Mouse (Mus musculus) MEL (cell line): ENCODE results near the gene Il4i1. TPM values are rescaled to one million over a fixed set of nuclear protein-coding genes. Genes with fewer than 3 reads are reported as not detected.

Experiments
- DNase-seq: peaks from one replicate; pipeline ENCODE4 v3.0.0; 2011; ENCODE audit warnings: low read depth, low spot score
- H3K27ac ChIP-seq: 2 replicates; pipeline ENCODE4 v1.5.1; 2012; ENCODE audit warnings: low read depth, mild to moderate bottlenecking, control low read depth, low read length, moderate library complexity; ENCODE audit not compliant: control insufficient read depth
- H3K27me3 ChIP-seq, 2 experiments: fragments of 150-350 bp in 1 of 2; sonication (generic) in 1 of 2; 2 replicates each; pipeline ENCODE4 v1.6.1; 2012; ENCODE audit warnings: low read length in 2 of 2, mild to moderate bottlenecking in 2 of 2, improper control_type of control experiment in 1 of 2, moderate library complexity in 1 of 2; ENCODE audit not compliant: insufficient read depth in 2 of 2, control insufficient read depth in 1 of 2
- H3K36me3 ChIP-seq, 2 experiments: 2 replicates each; pipeline ENCODE4 v1.6.1; 2012 to 2014; ENCODE audit warnings: low read length in 2 of 2, improper control_type of control experiment in 1 of 2, inconsistent platforms in 1 of 2, mild to moderate bottlenecking in 1 of 2; ENCODE audit not compliant: insufficient read depth in 2 of 2, control insufficient read depth in 1 of 2
- H3K4me1 ChIP-seq, 2 experiments: fragments of 150-350 bp in 1 of 2; sonication (generic) in 1 of 2; 2 replicates each; pipeline ENCODE4 v1.6.1; 2012; ENCODE audit warnings: low read length in 2 of 2, improper control_type of control experiment in 1 of 2, mild to moderate bottlenecking in 1 of 2; ENCODE audit not compliant: insufficient read depth in 2 of 2, control insufficient read depth in 1 of 2
- H3K4me3 ChIP-seq, 2 experiments: fragments of 150-350 bp in 1 of 2; sonication (generic) in 1 of 2; 2 replicates each; pipeline ENCODE4 v1.5.1; 2012; ENCODE audit warnings: low read depth in 2 of 2, low read length in 2 of 2, mild to moderate bottlenecking in 2 of 2, moderate library complexity in 2 of 2, control low read depth in 1 of 2, improper control_type of control experiment in 1 of 2; ENCODE audit not compliant: control insufficient read depth in 1 of 2, insufficient read depth in 1 of 2
- H3K79me2 ChIP-seq: 2 replicates; pipeline ENCODE4 v1.6.1; 2012; ENCODE audit warnings: mild to moderate bottlenecking, low read length, moderate library complexity; ENCODE audit not compliant: control insufficient read depth, poor library complexity, insufficient read depth
- H3K9ac ChIP-seq: 2 replicates; pipeline ENCODE4 v1.6.1; 2012; ENCODE audit warnings: low read depth, mild to moderate bottlenecking, control low read depth, low read length, moderate library complexity; ENCODE audit not compliant: control insufficient read depth, poor library complexity, severe bottlenecking
- H3K9me3 ChIP-seq: fragments of 150-350 bp; sonication (generic); replicated peaks from 2 replicates; pipeline ENCODE4 v1.6.1; 2012; ENCODE audit warnings: mild to moderate bottlenecking, low read length, improper control_type of control experiment, moderate library complexity; ENCODE audit not compliant: insufficient read depth
- BHLHE40 ChIP-seq: IDR thresholded peaks from 2 replicates; pipeline ENCODE4 v1.6.1; 2012; ENCODE audit warnings: low read depth, mild to moderate bottlenecking, inconsistent platforms, low read length, improper control_type of control experiment, borderline replicate concordance
- CHD1 ChIP-seq: IDR thresholded peaks from 2 replicates; pipeline ENCODE4 v1.6.1; 2012; ENCODE audit warnings: low read depth, mild to moderate bottlenecking, inconsistent platforms, low read length, improper control_type of control experiment
- CTCF ChIP-seq, 3 experiments: IDR thresholded peaks in 2 of 3; conservative IDR thresholded peaks in 1 of 3; 2 replicates each; pipeline ENCODE4 v1.5.1; 2011 to 2012; ENCODE audit warnings: low read length in 3 of 3, low read depth in 2 of 3, mild to moderate bottlenecking in 2 of 3, improper control_type of control experiment in 1 of 3, inconsistent platforms in 1 of 3, mixed read lengths in 1 of 3, moderate library complexity in 1 of 3; ENCODE audit not compliant: control insufficient read depth in 1 of 3, insufficient read depth in 1 of 3, poor library complexity in 1 of 3, severe bottlenecking in 1 of 3
- ELF1 ChIP-seq: IDR thresholded peaks from 2 replicates; pipeline ENCODE4 v1.6.1; 2014; ENCODE audit warnings: low read depth, mild to moderate bottlenecking, inconsistent platforms, low read length, improper control_type of control experiment, moderate library complexity
- EP300 ChIP-seq, 2 experiments: IDR thresholded peaks; 2 replicates each; pipeline ENCODE4 v1.6.1; 2011; ENCODE audit warnings: improper control_type of control experiment in 2 of 2, low read length in 2 of 2, low read depth in 1 of 2, mild to moderate bottlenecking in 1 of 2
- ETS1 ChIP-seq: IDR thresholded peaks from 2 replicates; pipeline ENCODE4 v1.6.1; 2012; ENCODE audit warnings: low read depth, mild to moderate bottlenecking, inconsistent platforms, low read length, improper control_type of control experiment, moderate library complexity
- GATA1 ChIP-seq: IDR thresholded peaks from 2 replicates; pipeline ENCODE4 v1.6.1; 2011; ENCODE audit warnings: low read depth, low read length, improper control_type of control experiment
- KAT2A ChIP-seq: conservative IDR thresholded peaks from 2 replicates; pipeline ENCODE4 v1.6.1; 2012; ENCODE audit warnings: low read depth, low read length, improper control_type of control experiment, inconsistent platforms
- MAFK ChIP-seq: IDR thresholded peaks from 2 replicates; pipeline ENCODE4 v1.6.1; 2011; ENCODE audit warnings: low read depth, mild to moderate bottlenecking, low read length, improper control_type of control experiment, borderline replicate concordance
- MAZ ChIP-seq: IDR thresholded peaks from 2 replicates; pipeline ENCODE4 v1.6.1; 2012; ENCODE audit warnings: low read depth, mild to moderate bottlenecking, inconsistent platforms, low read length, improper control_type of control experiment
- MXI1 ChIP-seq: IDR thresholded peaks from 2 replicates; pipeline ENCODE4 v1.6.1; 2011; ENCODE audit warnings: mild to moderate bottlenecking, low read depth, low read length, improper control_type of control experiment
- MYC ChIP-seq: IDR thresholded peaks from 2 replicates; pipeline ENCODE4 v1.6.1; 2011; ENCODE audit warnings: low read depth, mild to moderate bottlenecking, low read length, improper control_type of control experiment, moderate library complexity
- POLR2AphosphoS2 ChIP-seq: IDR thresholded peaks from 2 replicates; pipeline ENCODE4 v1.6.1; 2011; ENCODE audit warnings: low read length, improper control_type of control experiment
- POLR2AphosphoS5 ChIP-seq: IDR thresholded peaks from 2 replicates; pipeline ENCODE4 v1.6.1; 2012; ENCODE audit warnings: low read depth, borderline replicate concordance, mild to moderate bottlenecking, inconsistent platforms, low read length, moderate library complexity, mixed read lengths
- RAD21 ChIP-seq: IDR thresholded peaks from 2 replicates; pipeline ENCODE4 v1.6.1; 2011; ENCODE audit warnings: mild to moderate bottlenecking, low read depth, low read length, improper control_type of control experiment
- RCOR1 ChIP-seq: IDR thresholded peaks from 2 replicates; pipeline ENCODE4 v1.6.1; 2012; ENCODE audit warnings: low read depth, mild to moderate bottlenecking, inconsistent platforms, low read length, improper control_type of control experiment
- SIN3A ChIP-seq: IDR thresholded peaks from 2 replicates; pipeline ENCODE4 v1.6.1; 2012; ENCODE audit warnings: low read length, improper control_type of control experiment, inconsistent platforms
- SMC3 ChIP-seq: IDR thresholded peaks from 2 replicates; pipeline ENCODE4 v1.6.1; 2011; ENCODE audit warnings: low read depth, low read length, improper control_type of control experiment
- TCF12 ChIP-seq: IDR thresholded peaks from 2 replicates; pipeline ENCODE4 v1.6.1; 2014; ENCODE audit warnings: low read depth, mild to moderate bottlenecking, inconsistent platforms, low read length, improper control_type of control experiment, moderate library complexity
- UBTF ChIP-seq: IDR thresholded peaks from 2 replicates; pipeline ENCODE4 v1.6.1; 2012; ENCODE audit warnings: low read depth, mild to moderate bottlenecking, inconsistent platforms, low read length, improper control_type of control experiment, moderate library complexity, borderline replicate concordance; ENCODE audit not compliant: insufficient read depth
- USF1 ChIP-seq: IDR thresholded peaks from 2 replicates; pipeline ENCODE4 v1.6.1; 2014; ENCODE audit warnings: low read depth, mild to moderate bottlenecking, inconsistent platforms, low read length, improper control_type of control experiment, moderate library complexity
- ZC3H11A ChIP-seq: IDR thresholded peaks from 2 replicates; pipeline ENCODE4 v1.6.1; 2012; ENCODE audit warnings: low read depth, mild to moderate bottlenecking, inconsistent platforms, low read length, improper control_type of control experiment
- ZKSCAN1 ChIP-seq: IDR thresholded peaks from 2 replicates; pipeline ENCODE4 v1.6.1; 2012; ENCODE audit warnings: low read depth, mild to moderate bottlenecking, inconsistent platforms, low read length, improper control_type of control experiment, moderate library complexity
- polyA plus RNA-seq, 2 experiments: library from polyadenylated mRNA; stranded (reverse) in 1 of 2; unstranded in 1 of 2; fragments of >175 nt in 1 of 2; fragments of >200 nt in 1 of 2; gene quantifications; 2 replicates each; pipeline versions ENCODE4 v1.2.1 to v1.2.4; 2012; ENCODE audit warnings: low replicate concordance in 2 of 2, low read depth in 1 of 2; ENCODE audit not compliant: insufficient read length in 2 of 2, insufficient read depth in 1 of 2, missing spikeins in 1 of 2
- total RNA-seq: library from RNA; depleted of rRNA; stranded (reverse); fragments of 300-350 nt; gene quantifications from 2 replicates; pipeline ENCODE4 v1.2.3, GENCODE M21; 2012

Gene Il4i1
- total and polyA plus RNA-seq, 3 experiments: 0.54 to 0.73 TPM; not detected in 1

GRCm38 (mm10) chr7:44859896-44860295 lies 43.7 kb downstream of the Il4i1 start:
- Histone ChIP-seq H3K36me3 (peaks cover 0 to 15% of the 10 kb centered on the region in 2 experiments; a peak in 3 of 4 replicates), H3K4me1 (peaks cover 5 to 20% of the 10 kb centered on the region in 2 experiments), H3K27me3 (no peaks in the 10 kb centered on the region), H3K4me3 (no peak overlapping the region), H3K9ac (no peak overlapping the region), H3K27ac (no peak overlapping the region), H3K79me2 (peaks cover 6% of the 10 kb centered on the region), H3K9me3 (no peaks in the 10 kb centered on the region)
- TF ChIP-seq MAFK (no peak), ZKSCAN1 (no peak), SIN3A (no peak), ETS1 (no peak), GATA1 (no peak), TCF12 (no peak), EP300 (IDR thresholded peaks at IDR 0.05; ENCODE audit: low read depth in 1 of 2, low read length in 2 of 2) (no peak), ELF1 (no peak), USF1 (no peak), KAT2A (no peak), MYC (no peak), RCOR1 (no peak), MXI1 (no peak), POLR2AphosphoS5 (no peak), POLR2AphosphoS2 (no peak), MAZ (no peak), CHD1 (no peak), BHLHE40 (no peak), UBTF (no peak), CTCF (IDR thresholded peaks at IDR 0.05 in 2 of 3, conservative IDR thresholded peaks at IDR 0.05 in 1 of 3; ENCODE audit: control insufficient read depth in 1 of 3, insufficient read depth in 1 of 3, low read depth in 2 of 3, low read length in 3 of 3, poor library complexity in 1 of 3, severe bottlenecking in 1 of 3) (no peak)
- no peak for DNase-seq

DNA sequence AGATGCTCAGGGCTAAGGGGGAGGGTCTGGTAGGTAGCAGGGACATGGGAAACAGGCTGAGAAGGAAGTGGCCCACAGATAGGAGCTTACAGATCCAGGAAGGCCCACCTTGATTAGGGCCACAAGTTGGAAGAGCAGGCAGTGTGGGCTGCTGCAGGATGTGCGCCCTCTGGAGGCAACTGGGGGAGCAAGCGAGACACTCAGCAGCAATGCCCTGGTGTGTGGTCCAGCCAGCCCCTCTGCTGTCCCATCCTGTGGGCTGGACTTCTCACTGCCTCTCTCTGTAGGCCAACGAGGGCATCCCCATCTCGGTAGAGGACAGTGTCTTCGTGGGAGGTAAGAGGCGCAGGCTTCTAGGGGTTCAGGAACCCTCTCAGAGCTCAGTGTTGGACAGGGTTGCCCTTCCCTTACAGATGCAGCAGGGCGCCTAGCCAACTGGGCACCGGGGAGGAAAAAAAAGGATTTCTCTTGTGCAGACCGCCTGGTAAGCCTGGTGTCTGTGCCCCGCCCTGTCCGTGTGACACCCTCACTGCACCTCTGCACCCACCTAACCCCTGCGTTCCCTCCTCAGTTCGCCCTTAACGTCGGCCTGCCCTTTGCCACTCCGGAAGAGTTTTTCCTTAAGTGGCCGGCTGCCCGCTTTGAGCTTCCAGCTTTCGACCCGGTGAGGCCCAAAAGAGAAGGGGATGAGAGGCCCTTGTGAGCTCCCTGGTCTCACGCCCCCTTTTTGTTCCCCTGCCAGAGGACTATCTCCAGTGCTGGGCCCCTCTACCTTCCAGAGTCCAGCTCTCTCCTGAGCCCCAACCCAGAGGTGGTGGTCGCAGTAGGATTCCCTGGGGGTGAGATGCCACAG lies 44.6 kb downstream of the Il4i1 start:
- H3K9ac ChIP-seq: no peak overlapping the region
- TF ChIP-seq RAD21 (peak; percentile 37), ZC3H11A (0 out of 2 replicates have a peak, but pooled peaks have one; percentile 32), UBTF (no peak), TCF12 (no peak), CTCF (IDR thresholded peaks at IDR 0.05 in 2 of 3, conservative IDR thresholded peaks at IDR 0.05 in 1 of 3; ENCODE audit: control insufficient read depth in 1 of 3, insufficient read depth in 1 of 3, low read depth in 2 of 3, low read length in 3 of 3, poor library complexity in 1 of 3, severe bottlenecking in 1 of 3) (peak; percentile 82 to 96 (median 94)), MXI1 (no peak), SMC3 (peak; percentile 61)
- TF ChIP-seq, all 39 proteins: peak for 4
- peaks cover 0 to 7% of the 10 kb centered on the region in 2 experiments; a peak in 3 of 4 replicates for H3K36me3 ChIP-seq

More for the DNA sequence above, 44.6 kb downstream of the Il4i1 start:
- Histone ChIP-seq H3K27ac (no peak overlapping the region), H3K27me3 (no peaks in the 10 kb centered on the region), H3K4me1 (peaks cover 5 to 12% of the 10 kb centered on the region in 2 experiments; a peak in 3 of 4 replicates), H3K79me2 (peaks cover 6% of the 10 kb centered on the region), H3K4me3 (no peak overlapping the region), H3K9me3 (no peaks in the 10 kb centered on the region)
- peak; percentile 77 for DNase-seq
